Mouse (Mus musculus) cerebellum, postnatal 4 days (tissue): ENCODE data around the gene Clic4.

Experiments used
- DNase-seq, 2 experiments: peaks; one replicate each; pipeline ENCODE4 v3.0.0; 2022; ENCODE audit warnings: low spot score in 2 of 2, mixed read lengths in 1 of 2

Gene Clic4

GRCm38 (mm10) chr4:135272640-135273306, at the start of gene Clic4:
Gene Clic4, minus strand, starts transcription at chr4:135272814.
- DNase-seq: peak; percentile 96

- peak; percentile 53 to 73 for DNase-seq
Measured at GRCm38 (mm10) chr4:135317966-135318365, 45.4 kb upstream of the Clic4 start.

DNA sequence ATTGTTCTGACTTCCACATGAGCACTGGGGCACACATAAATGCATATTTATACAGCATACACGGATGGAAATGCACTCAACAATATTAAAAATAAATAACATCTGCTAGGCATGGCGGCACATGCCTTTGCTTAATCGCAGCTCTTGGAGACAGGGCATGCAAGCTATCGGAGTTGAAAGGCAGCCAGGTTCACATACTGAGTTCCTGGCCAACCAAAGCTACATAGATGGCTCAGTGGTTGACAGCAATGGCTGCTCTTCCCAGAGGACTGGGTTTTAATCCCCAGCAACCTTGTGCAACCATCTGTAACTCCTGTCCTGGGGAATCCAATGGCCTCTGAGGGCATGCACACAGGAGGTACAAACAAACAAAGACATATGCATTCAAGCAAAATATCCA, 44.9 kb upstream of the Clic4 start:
- DNase-seq: no peak

GRCm38 (mm10) chr4:135315287-135315686, 42.7 kb upstream of the Clic4 start:
- DNase-seq: no peak

DNA sequence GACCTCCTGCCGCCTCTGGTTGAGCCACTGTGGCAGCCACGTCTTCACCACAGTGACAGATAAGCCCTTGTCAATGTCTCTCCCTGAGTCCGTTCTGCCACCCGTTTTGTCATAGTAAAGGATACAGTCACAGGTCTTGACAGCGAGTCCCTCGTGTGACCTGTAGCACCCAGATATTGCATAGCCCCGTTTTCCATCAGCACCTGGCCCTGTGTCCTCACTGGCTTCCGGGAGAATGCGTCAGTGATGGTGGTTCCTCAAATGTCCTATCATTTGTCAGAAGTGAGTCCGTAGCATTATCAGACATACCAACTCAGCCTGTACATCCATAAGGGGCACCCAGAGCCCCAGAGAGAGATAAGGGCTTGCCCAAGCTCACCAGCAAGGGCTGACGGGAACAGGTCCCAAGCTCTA, 41.8 kb upstream of the Clic4 start:
- DNase-seq: no peak

DNA sequence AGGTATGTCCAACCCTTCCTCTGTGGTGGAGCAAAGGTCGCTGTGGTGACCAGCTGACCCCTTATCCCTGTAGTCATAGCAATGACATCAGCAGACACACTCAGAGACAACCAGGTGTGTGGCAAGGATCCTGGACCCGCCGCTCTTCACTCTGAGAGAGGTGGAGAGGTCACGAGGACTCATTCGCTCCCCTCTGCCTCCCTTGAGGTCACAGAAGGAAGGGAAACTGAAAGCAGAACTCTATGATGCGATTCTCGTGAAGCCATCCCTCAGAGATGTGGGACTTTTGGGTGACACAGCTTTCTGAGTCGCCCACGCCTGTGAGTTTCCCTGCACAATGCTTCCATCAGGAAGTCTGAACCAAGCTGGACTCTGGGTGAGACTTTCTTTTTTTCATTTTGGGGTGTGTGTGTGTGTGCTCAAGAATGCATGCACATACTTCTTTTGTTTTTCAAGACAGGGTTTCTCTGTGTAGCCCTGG, 41.2 kb upstream of the Clic4 start:
- DNase-seq: no peak

- DNase-seq: no peak
Measured at GRCm38 (mm10) chr4:135313111-135313691, 40.6 kb upstream of the Clic4 start.

GRCm38 (mm10) chr4:135312706-135313105, 40.1 kb upstream of the Clic4 start:
- DNase-seq: peak in 1 of 2 experiments; percentile 45

- no peak for DNase-seq
Measured at GRCm38 (mm10) chr4:135310371-135310770, 37.8 kb upstream of the Clic4 start.

DNA sequence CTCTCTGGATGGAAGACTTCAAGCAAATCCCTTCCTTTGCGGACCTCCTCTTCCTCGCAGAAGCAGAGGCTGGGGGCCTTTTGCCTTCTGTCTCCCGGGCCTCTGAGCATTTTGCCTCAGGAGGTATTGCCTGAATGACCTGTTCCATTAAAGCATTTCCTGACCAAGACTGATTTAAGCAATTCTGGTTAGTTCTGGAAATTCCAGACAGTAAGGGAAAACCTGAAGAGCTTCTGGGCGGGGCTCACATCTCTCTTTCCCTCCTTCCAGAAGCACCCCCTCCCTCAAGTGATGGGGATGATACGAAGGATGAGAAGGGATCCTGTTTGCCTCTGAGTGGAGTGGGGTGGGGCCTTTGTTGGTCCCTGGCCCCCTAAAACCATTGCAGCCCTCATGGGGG, 37.1 kb upstream of the Clic4 start:
- DNase-seq: no peak

DNA sequence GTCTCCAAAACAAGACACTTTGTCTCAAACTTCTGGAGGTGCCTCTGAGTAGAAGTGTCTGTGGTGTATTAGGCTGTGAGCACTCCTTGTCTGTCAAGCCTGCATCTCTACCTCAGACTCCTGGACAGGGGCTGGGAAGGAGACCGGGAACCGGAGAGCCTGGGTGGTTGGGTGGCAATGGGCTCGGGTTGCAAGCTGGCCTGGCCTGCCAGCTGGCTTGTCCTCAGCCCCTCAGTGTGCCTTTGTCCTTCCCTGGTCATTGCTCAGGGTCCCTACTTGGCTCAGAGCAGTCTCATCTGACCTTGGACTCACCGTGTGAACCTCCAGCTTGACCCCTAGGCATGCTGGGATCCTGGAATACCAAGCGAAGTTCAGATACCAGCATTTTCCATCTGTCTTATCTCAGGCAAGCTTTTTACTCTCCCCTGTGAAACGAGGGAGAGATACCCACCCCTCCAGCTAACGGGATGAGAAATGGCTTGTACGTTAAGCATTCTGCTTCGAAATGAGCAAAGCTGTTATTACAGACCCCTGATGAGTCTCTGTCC, 36.6 kb upstream of the Clic4 start:
- DNase-seq: no peak

DNA sequence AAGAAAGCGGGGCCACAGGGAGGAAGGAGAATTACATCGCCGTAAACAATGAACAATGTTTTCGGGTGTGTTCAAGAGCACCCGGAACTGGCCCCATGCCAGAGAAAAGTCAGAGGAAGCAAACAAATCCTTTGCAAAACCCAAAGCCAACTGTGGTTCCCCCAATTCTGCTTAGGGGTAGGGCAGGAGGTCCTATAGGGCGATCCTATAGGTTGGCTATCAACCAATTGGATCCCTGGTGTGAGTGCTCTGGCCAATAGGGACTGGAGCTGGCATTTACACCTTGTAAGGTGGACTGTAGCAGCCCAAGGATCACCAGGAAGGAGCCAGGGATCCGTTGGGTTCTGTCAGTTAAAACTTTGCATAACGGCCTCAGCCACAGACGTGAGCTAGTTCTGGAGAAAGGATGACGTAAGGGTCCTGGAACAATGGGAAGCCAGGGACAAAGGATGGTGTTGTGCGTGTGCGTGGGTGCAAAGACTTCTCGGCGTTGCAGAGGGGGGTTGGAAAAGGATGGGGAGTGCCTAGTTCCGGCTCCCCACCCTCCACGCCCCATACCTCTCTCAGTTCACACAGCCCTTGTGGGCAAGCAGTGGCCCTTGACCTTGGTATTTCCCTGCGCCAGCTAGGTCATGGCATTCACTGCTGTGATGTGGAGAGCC, 34.5 kb upstream of the Clic4 start:
- DNase-seq: no peak

DNA sequence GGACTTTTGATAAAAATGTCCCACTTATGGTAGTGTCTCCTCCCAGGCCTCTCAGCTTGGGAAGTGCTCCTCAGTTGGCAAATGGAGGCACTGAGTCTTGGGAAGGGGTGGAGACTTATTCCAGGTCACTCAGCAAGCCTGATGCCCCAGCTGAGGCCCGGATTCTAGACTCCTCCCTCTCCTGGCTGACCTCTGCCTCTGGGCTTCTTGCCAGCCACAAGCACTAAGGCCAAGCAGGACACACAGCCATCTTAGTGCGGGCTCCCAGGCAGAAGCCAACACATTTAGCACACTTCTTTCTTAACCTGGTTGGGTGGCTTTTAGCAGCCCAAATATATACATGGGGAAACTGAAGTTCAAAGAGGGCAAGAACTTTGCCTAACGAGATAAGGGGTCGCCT, 33.9 kb upstream of the Clic4 start:
- no peak for DNase-seq

- no peak for DNase-seq
Measured at GRCm38 (mm10) chr4:135302261-135302660, 29.6 kb upstream of the Clic4 start.

- DNase-seq: no peak
Measured at GRCm38 (mm10) chr4:135301166-135301565, 28.6 kb upstream of the Clic4 start.

DNA sequence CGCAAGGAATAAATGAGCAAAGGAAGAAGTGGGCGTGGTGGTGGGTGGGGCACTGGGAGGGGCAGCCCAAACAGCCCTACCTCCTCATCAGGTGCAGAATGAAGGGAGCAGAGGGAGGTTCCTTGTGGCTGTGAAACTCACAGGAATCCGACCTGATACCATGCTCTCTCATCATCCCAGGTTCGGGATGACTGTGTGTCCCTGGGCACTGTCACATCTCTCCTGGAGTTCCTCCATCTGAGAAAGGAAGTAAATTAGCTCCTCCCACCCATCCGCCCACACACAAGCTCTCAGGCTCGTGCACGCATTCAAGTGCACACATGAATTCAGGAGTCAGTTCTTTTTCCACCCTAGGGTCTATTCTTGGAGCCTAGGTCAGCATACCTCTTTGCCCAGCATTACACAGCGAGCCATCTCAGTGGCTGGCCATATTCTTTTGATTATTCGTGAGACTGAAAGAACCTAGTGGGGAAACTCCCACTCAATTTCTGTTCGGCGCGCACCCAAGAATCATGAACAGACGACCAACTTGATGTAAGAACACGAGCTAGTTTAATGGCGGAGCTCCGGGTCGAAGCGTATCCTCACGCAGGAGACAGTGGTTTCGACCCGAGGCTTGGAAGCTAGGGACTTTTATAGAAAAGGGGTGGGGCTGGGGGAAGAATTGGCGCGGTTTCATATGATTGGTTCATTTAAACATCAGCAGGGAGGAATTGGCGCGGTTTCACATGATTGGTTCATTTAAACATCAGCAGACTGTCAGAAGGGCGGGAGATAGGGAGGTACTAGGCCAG, 27.8 kb upstream of the Clic4 start:
- DNase-seq: no peak

GRCm38 (mm10) chr4:135298680-135299079, 26.1 kb upstream of the Clic4 start:
- DNase-seq: no peak

- DNase-seq: peak in 1 of 2 experiments; percentile 63
Measured at GRCm38 (mm10) chr4:135297931-135298546, 25.4 kb upstream of the Clic4 start.

DNA sequence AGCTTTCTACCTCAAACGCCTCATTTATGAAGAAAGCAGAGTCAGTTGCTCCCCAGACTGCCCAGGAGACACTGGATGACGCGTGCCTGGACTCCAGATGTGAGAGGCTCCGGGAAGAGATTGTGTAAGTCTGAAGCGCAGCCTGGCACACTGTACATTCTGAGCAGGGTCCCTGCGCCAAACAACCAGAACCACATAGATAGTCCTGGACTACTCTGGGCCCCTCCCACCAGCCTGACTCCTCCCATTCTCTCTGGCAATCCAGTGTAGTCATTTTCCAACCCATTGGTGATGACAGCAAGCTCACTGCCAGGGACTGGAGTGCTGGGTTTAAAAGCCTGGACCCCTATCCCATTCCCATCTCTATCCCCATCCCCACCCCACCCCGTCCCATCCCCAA, 24.5 kb upstream of the Clic4 start:
- no peak for DNase-seq

DNA sequence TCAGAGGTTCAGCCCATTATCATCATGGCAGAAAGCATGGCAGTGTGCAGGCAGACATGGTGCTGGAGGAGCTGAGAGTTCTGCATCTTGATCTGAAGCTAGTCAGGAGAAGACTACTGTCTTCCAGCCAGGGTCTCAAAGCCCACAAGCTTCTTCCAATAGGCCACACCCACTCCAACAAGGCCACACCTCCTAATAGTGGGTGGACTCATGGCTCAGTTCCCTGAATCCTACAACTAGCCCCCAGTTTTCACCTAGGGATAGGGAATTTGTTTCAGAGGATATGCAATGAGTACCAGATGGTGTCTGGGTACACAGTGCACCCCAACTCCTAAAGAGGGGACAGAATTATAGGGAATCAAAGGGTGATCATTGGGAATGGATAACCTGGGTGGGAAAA, 24.0 kb upstream of the Clic4 start:
- no peak for DNase-seq

GRCm38 (mm10) chr4:135293813-135294212, 21.2 kb upstream of the Clic4 start:
- DNase-seq: no peak
